Mouse (Mus musculus): ENCODE measurements at regions not wholly inside any gene's neighbourhood (a gene's known extent, or its start where the extent isn't known, plus 50 kb on each side); places are given as distances from the start of the nearest gene placed in this dataset.

DNA sequence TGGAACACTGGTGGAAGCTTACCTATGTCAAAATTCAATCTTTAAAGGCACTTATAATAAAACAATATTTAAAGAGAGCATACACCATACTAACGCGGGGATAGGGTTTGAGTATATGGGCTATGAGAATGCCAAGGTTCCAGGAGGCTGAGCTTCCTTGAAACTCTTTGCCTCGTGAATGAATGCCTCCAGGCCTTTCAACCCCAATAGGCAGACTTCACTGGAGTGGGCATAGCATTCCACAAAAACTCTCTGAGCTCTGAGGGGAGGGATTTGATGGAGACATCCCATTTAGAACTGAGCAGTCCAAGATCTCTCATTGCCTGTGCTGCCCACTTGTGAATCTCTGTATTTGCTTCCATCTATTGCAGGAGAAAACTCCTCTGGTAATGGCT is 68.4 kb upstream of the Pax1 start:
- H3K4me3 ChIP-seq (replicated peaks; ENCODE audit: low read depth, low read length): no peak overlapping the region
- no peaks in the 10 kb centered on the region for H3K9me3 ChIP-seq (ENCODE audit: control insufficient read depth, low read length)
- WGBS: 60% methylated on average over 3 of the region's 3 CpGs
- H3K9ac ChIP-seq (replicated peaks; ENCODE audit: low read length): no peak overlapping the region
- H3K27me3 ChIP-seq (ENCODE audit: control insufficient read depth, insufficient read depth, low read length): no peaks in the 10 kb centered on the region
- H3K4me2 ChIP-seq (ENCODE audit: low read length): no peak overlapping the region
- ATAC-seq (ENCODE audit: low FRiP score, low TSS enrichment) (no peak), DNase-seq (no peak)
- no peak overlapping the region for H3K27ac ChIP-seq (replicated peaks; ENCODE audit: low read depth, low read length)
- H3K4me1 ChIP-seq (ENCODE audit: control insufficient read depth, insufficient read depth, low read length): no peaks in the 10 kb centered on the region
- H3K36me3 ChIP-seq (ENCODE audit: control insufficient read depth, insufficient read depth, low read length): no peaks in the 10 kb centered on the region

DNA sequence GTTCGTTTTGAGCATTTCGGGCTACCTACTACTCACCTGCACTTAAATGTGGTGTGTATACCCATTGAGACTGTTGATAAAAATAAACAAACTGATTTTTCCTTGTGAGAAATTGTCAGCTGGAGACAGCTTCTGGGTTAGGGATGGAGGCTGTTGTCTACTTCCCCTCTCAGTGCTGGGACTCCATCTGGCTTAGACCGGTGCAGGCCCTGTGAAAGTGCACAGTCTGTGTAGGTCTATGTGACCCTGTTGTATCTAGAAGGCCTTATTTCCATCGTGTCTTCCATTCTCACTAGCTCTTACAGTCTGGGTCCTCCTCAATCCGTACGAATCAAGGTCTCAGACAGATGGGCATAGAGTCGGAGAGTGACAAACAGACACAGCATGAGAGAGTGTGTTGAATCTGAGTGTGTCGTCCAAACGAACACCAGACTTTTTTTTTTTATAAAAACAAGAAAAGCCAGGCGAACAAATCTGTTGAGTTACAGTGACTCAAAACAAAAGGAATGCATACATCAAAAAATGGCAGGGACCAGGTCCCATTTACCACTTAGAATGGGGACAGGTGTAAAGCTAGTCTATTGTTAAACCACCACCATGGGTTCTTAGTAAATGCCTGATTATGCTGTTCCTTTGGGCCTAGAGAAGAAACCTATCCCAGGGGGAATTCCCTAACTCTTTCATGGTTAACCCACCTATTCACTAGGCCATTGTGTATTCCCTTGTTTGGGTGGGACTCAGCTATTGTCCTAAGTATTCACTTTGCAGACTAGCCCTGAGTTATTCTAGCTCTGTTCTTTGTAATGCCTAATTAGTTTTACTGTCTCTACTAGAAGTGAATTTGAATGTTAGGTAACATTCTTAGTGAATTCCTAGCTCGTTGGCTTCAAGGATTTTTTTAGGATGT is 69.1 kb upstream of the Pax1 start:
- H3K36me3 ChIP-seq (ENCODE audit: control insufficient read depth, insufficient read depth, low read length): no peaks in the 10 kb centered on the region

DNA sequence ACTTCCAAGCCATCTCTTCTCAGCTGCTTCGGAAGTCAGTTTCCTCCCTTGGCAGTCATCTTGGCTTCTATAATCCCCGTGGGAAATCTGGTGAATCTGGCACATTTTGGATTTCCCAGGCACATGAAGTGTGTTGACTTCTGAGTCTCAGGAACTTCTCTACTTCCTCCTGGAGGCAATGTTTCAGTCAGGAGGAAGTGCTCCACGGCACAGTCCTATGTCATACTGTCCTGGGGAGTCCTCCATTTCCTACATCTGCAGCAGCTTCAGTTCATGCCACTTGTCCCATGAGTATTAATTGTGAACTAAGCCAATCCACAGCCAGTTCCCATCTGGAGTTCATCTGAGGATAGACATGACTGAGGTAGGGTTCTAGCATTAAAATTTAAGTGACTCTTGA is 78.3 kb upstream of the Pax1 start:
- Histone ChIP-seq H3K4me2 (ENCODE audit: low read length) (no peak overlapping the region), H3K27ac (replicated peaks; ENCODE audit: low read depth, low read length) (no peak overlapping the region), H3K9me3 (ENCODE audit: control insufficient read depth, low read length) (no peaks in the 10 kb centered on the region), H3K4me3 (replicated peaks; ENCODE audit: low read depth, low read length) (no peak overlapping the region), H3K9ac (replicated peaks; ENCODE audit: low read length) (no peak overlapping the region), H3K27me3 (ENCODE audit: control insufficient read depth, insufficient read depth, low read length) (no peaks in the 10 kb centered on the region), H3K4me1 (ENCODE audit: control insufficient read depth, insufficient read depth, low read length) (no peaks in the 10 kb centered on the region), H3K36me3 (ENCODE audit: control insufficient read depth, insufficient read depth, low read length) (no peaks in the 10 kb centered on the region)
- WGBS: 83% methylated on average over 3 of the region's 3 CpGs
- DNase-seq (no peak), ATAC-seq (ENCODE audit: low FRiP score, low TSS enrichment) (no peak)

More for the DNA sequence above, 69.1 kb upstream of the Pax1 start:
- no peak overlapping the region for H3K27ac ChIP-seq (replicated peaks; ENCODE audit: low read depth, low read length)
- H3K4me3 ChIP-seq (replicated peaks; ENCODE audit: low read depth, low read length): no peak overlapping the region
- H3K9me3 ChIP-seq (ENCODE audit: control insufficient read depth, low read length): no peaks in the 10 kb centered on the region
- WGBS: 52% methylated on average over 11 of the region's 11 CpGs
- H3K4me2 ChIP-seq (ENCODE audit: low read length): no peak overlapping the region
- no peak for DNase-seq
- H3K27me3 ChIP-seq (ENCODE audit: control insufficient read depth, insufficient read depth, low read length): no peaks in the 10 kb centered on the region
- H3K9ac ChIP-seq (replicated peaks; ENCODE audit: low read length): no peak overlapping the region
- no peaks in the 10 kb centered on the region for H3K4me1 ChIP-seq (ENCODE audit: control insufficient read depth, insufficient read depth, low read length)
- no peak for ATAC-seq (ENCODE audit: low FRiP score, low TSS enrichment)

GRCm38 (mm10) chr2:147277636-147278035 is 83.6 kb upstream of the Nkx2-2 start:
- H3K36me3 ChIP-seq (ENCODE audit: control insufficient read depth, insufficient read depth, low read length): no peaks in the 10 kb centered on the region
- no peak overlapping the region for H3K27ac ChIP-seq (replicated peaks; ENCODE audit: low read depth, low read length)
- no peak overlapping the region for H3K4me2 ChIP-seq (ENCODE audit: low read length)
- no peaks in the 10 kb centered on the region for H3K4me1 ChIP-seq (ENCODE audit: control insufficient read depth, insufficient read depth, low read length)
- no peaks in the 10 kb centered on the region for H3K9me3 ChIP-seq (ENCODE audit: control insufficient read depth, low read length)
- no peaks in the 10 kb centered on the region for H3K27me3 ChIP-seq (ENCODE audit: control insufficient read depth, insufficient read depth, low read length)
- no peak overlapping the region for H3K9ac ChIP-seq (replicated peaks; ENCODE audit: low read length)
- no peak overlapping the region for H3K4me3 ChIP-seq (replicated peaks; ENCODE audit: low read depth, low read length)
- WGBS: 87% methylated on average over 4 of the region's 4 CpGs
- no peak for ATAC-seq (ENCODE audit: low FRiP score, low TSS enrichment)
- DNase-seq: no peak

DNA sequence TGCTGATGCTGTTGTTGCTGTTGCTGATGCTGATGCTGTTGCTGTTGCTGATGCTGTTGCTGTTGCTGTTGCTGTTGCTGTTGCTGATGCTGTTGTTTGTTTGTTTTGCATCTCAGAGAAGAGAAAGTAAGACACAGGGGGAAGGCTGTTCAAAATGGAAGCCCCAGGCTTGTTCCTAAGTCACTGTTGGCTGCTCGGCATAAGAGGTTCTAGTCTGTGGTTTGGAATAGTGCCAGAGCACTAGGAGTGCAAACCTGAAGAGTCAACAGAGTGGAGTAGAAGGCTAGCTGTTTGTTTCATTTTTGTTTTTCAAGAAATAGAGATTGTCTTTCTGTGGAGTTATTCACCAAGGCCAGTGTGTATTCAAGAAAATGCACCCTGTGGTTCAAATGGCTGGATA is 75.1 kb upstream of the Nkx2-2 start:
- no peak overlapping the region for H3K9ac ChIP-seq (replicated peaks; ENCODE audit: low read length)

DNA sequence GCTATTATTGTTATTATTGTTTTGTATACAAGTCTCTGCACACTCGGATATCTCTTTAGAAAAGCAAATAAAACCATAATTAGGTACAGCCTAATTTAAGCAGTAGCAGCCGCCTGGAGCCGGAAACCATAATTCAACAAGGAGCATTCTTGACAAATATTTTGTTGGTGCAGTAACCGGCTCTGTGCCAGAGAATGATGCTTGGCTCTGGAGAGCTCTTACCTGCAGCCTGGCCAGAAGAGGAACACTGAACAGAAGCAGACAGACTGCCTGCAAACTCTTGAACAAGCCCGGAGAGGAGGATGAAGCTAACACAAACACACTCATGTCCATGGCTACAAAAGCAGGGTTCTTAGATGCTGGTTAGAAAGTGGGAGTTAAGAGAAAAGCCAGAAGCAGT is 73.9 kb upstream of the Nkx2-2 start:
- no peak for ATAC-seq (ENCODE audit: low FRiP score, low TSS enrichment)
- WGBS: 86% methylated on average over 5 of the region's 5 CpGs
- Histone ChIP-seq H3K27me3 (ENCODE audit: control insufficient read depth, insufficient read depth, low read length) (no peaks in the 10 kb centered on the region), H3K9me3 (ENCODE audit: control insufficient read depth, low read length) (no peaks in the 10 kb centered on the region), H3K27ac (replicated peaks; ENCODE audit: low read depth, low read length) (no peak overlapping the region), H3K4me2 (ENCODE audit: low read length) (no peak overlapping the region), H3K4me3 (replicated peaks; ENCODE audit: low read depth, low read length) (no peak overlapping the region), H3K4me1 (ENCODE audit: control insufficient read depth, insufficient read depth, low read length) (no peaks in the 10 kb centered on the region), H3K36me3 (ENCODE audit: control insufficient read depth, insufficient read depth, low read length) (no peaks in the 10 kb centered on the region), H3K9ac (replicated peaks; ENCODE audit: low read length) (no peak overlapping the region)
- DNase-seq: no peak

More for the DNA sequence above, 75.1 kb upstream of the Nkx2-2 start:
- Histone ChIP-seq H3K27ac (replicated peaks; ENCODE audit: low read depth, low read length) (no peak overlapping the region), H3K4me1 (ENCODE audit: control insufficient read depth, insufficient read depth, low read length) (no peaks in the 10 kb centered on the region), H3K36me3 (ENCODE audit: control insufficient read depth, insufficient read depth, low read length) (no peaks in the 10 kb centered on the region), H3K4me2 (ENCODE audit: low read length) (no peak overlapping the region), H3K4me3 (replicated peaks; ENCODE audit: low read depth, low read length) (no peak overlapping the region), H3K27me3 (ENCODE audit: control insufficient read depth, insufficient read depth, low read length) (no peaks in the 10 kb centered on the region), H3K9me3 (ENCODE audit: control insufficient read depth, low read length) (no peaks in the 10 kb centered on the region)
- WGBS: 74% methylated on average over 1 of the region's 1 CpGs
- DNase-seq (no peak), ATAC-seq (ENCODE audit: low FRiP score, low TSS enrichment) (no peak)

DNA sequence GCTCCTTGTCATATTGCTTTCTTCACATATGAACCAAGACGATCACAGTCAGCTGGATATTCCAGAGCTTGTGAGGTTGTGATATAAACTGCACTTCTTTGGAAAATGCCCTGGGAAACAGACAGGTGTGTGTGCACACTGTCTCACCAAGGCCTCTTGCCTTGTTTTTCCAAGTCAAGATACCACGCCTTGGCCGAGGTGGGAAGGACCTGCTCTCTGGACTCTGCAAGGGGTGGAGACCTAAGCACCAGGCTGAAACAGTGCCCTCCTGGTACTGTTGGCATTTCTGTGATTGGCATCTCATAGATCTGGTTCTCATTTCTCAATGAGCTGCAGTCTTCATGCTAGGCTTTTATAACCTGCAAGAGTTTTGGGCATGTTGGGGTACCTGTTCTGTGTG is 73.2 kb upstream of the Nkx2-2 start:
- Histone ChIP-seq H3K9ac (replicated peaks; ENCODE audit: low read length) (no peak overlapping the region), H3K27ac (replicated peaks; ENCODE audit: low read depth, low read length) (no peak overlapping the region), H3K4me2 (ENCODE audit: low read length) (no peak overlapping the region), H3K9me3 (ENCODE audit: control insufficient read depth, low read length) (no peaks in the 10 kb centered on the region), H3K27me3 (ENCODE audit: control insufficient read depth, insufficient read depth, low read length) (no peaks in the 10 kb centered on the region), H3K36me3 (ENCODE audit: control insufficient read depth, insufficient read depth, low read length) (no peaks in the 10 kb centered on the region), H3K4me3 (replicated peaks; ENCODE audit: low read depth, low read length) (no peak overlapping the region), H3K4me1 (ENCODE audit: control insufficient read depth, insufficient read depth, low read length) (no peaks in the 10 kb centered on the region)
- WGBS: 92% methylated on average over 3 of the region's 3 CpGs
- no peak for DNase-seq
- ATAC-seq (ENCODE audit: low FRiP score, low TSS enrichment): no peak

- Histone ChIP-seq H3K27me3 (ENCODE audit: control insufficient read depth, insufficient read depth, low read length) (peaks cover 4% of the 10 kb centered on the region; the same call in 1 of the 2 replicates), H3K4me1 (ENCODE audit: control insufficient read depth, insufficient read depth, low read length) (no peaks in the 10 kb centered on the region), H3K9ac (replicated peaks; ENCODE audit: low read length) (no peak overlapping the region), H3K9me3 (ENCODE audit: control insufficient read depth, low read length) (no peaks in the 10 kb centered on the region), H3K27ac (replicated peaks; ENCODE audit: low read depth, low read length) (no peak overlapping the region), H3K4me2 (ENCODE audit: low read length) (no peak overlapping the region), H3K4me3 (replicated peaks; ENCODE audit: low read depth, low read length) (no peak overlapping the region), H3K36me3 (ENCODE audit: control insufficient read depth, insufficient read depth, low read length) (no peaks in the 10 kb centered on the region)
- no peak; the same call in 1 of the 2 replicates for ATAC-seq (ENCODE audit: low FRiP score, low TSS enrichment)
- DNase-seq: peak; percentile 82
- WGBS: 17% methylated on average over 6 of the region's 6 CpGs
Measured at GRCm38 (mm10) chr2:147256696-147257095, 62.7 kb upstream of the Nkx2-2 start.

DNA sequence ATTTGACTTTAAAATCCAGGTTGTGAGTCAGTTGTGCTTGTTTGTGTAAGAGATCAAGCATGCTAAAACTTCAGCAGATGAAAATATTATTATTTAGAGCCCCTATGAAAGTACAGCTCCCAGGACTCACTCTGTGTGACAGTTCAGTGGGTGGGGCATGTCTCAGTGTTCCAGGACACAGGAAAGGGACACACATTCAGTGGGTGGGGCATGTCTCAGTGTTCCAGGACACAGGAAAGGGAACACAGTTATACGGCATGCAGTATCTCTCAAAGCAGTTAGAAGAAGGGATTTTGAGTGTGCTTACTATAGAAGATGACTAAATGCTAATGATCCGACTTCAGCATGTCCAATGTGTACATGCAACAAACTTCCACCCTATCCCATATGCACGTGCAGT is 60.9 kb upstream of the Nkx2-2 start:
- Histone ChIP-seq H3K4me3 (replicated peaks; ENCODE audit: low read depth, low read length) (no peak overlapping the region), H3K36me3 (ENCODE audit: control insufficient read depth, insufficient read depth, low read length) (no peaks in the 10 kb centered on the region)
- WGBS: 81% methylated on average over 3 of the region's 3 CpGs

More for the DNA sequence above, 60.9 kb upstream of the Nkx2-2 start:
- H3K4me2 ChIP-seq (ENCODE audit: low read length): no peak overlapping the region
- DNase-seq (no peak), ATAC-seq (ENCODE audit: low FRiP score, low TSS enrichment) (no peak)
- H3K9me3 ChIP-seq (ENCODE audit: control insufficient read depth, low read length): no peaks in the 10 kb centered on the region
- no peak overlapping the region for H3K27ac ChIP-seq (replicated peaks; ENCODE audit: low read depth, low read length)
- H3K9ac ChIP-seq (replicated peaks; ENCODE audit: low read length): no peak overlapping the region
- H3K4me1 ChIP-seq (ENCODE audit: control insufficient read depth, insufficient read depth, low read length): no peaks in the 10 kb centered on the region
- H3K27me3 ChIP-seq (ENCODE audit: control insufficient read depth, insufficient read depth, low read length): peaks cover 4% of the 10 kb centered on the region; the same call in 1 of the 2 replicates

All from midbrain, embryonic 14.5 days (tissue).